Mouse (Mus musculus) C2C12 (cell line): ENCODE measurements around the gene Plekhb2.

Experiments
- CTCF ChIP-seq: IDR thresholded peaks from one replicate; pipeline ENCODE4 v1.5.1; 2011; ENCODE audit not compliant: control insufficient read depth, insufficient read depth, insufficient read length
- FOSL1 ChIP-seq: IDR thresholded peaks from one replicate; pipeline ENCODE4 v1.8.0; 2011; ENCODE audit warnings: mild to moderate bottlenecking, low read length; ENCODE audit not compliant: poor library complexity, insufficient read depth, severe bottlenecking
- MYOD1 ChIP-seq: IDR thresholded peaks from one replicate; pipeline ENCODE4 v1.6.1; 2011; ENCODE audit warnings: low read depth; ENCODE audit not compliant: control insufficient read depth, insufficient read length
- MYOG ChIP-seq: IDR thresholded peaks from one replicate; pipeline ENCODE4 v1.6.1; 2011; ENCODE audit not compliant: control insufficient read depth, insufficient read length; ENCODE audit errors: extremely low read depth

- TF ChIP-seq CTCF (no peak), MYOG (no peak), FOSL1 (no peak), MYOD1 (no peak)
These were observed 33.9 kb upstream of the Plekhb2 start for GRCm38 (mm10) chr1:34815843-34816242.
